Mouse (Mus musculus) CH12.LX (cell line): ENCODE results near the gene Cfap74. TPM values are rescaled to one million over a fixed set of nuclear protein-coding genes. Genes with fewer than 3 reads are reported as not detected.
A peak's percentile ranks its signal among the peaks of the same experiment; 100 is the strongest.

Experiments used
- DNase-seq: peaks from one replicate; pipeline ENCODE4 v3.0.0-alpha.2; 2013; ENCODE audit errors: extremely low read depth
- H3K27ac ChIP-seq: 2 replicates; pipeline ENCODE4 v1.5.1; 2012; ENCODE audit warnings: low read depth, mild to moderate bottlenecking, control low read depth, moderate library complexity; ENCODE audit not compliant: insufficient read depth
- H3K27me3 ChIP-seq: replicated peaks from 2 replicates; pipeline ENCODE3; 2012; ENCODE audit warnings: inconsistent platforms
- H3K36me3 ChIP-seq, 2 experiments: replicated peaks in 1 of 2; 2 replicates each; pipeline versions ENCODE3 to v1.6.1; 2012; ENCODE audit warnings: inconsistent platforms in 1 of 2, low read length in 1 of 2, mild to moderate bottlenecking in 1 of 2, mixed read lengths in 1 of 2, moderate library complexity in 1 of 2; ENCODE audit not compliant: control insufficient read depth in 1 of 2, insufficient read depth in 1 of 2
- H3K4me1 ChIP-seq, 2 experiments: 2 replicates each; pipeline ENCODE4 v1.6.1; 2012; ENCODE audit warnings: inconsistent platforms in 1 of 2, moderate library complexity in 1 of 2; ENCODE audit not compliant: insufficient read depth in 2 of 2, control insufficient read depth in 1 of 2
- H3K4me2 ChIP-seq: 2 replicates; pipeline ENCODE4 v1.6.1; 2012; ENCODE audit warnings: low read depth, mild to moderate bottlenecking, control low read depth; ENCODE audit not compliant: poor library complexity, insufficient read depth, severe bottlenecking
- H3K4me3 ChIP-seq, 3 experiments: fragments of 150-350 bp in 1 of 3; sonication (generic) in 1 of 3; replicated peaks in 1 of 3; 2 replicates each; pipeline versions ENCODE3 to v1.5.1; 2011 to 2012; ENCODE audit warnings: low read depth in 2 of 3, low read length in 2 of 3, mild to moderate bottlenecking in 2 of 3, moderate library complexity in 2 of 3, control low read depth in 1 of 3, improper control_type of control experiment in 1 of 3, inconsistent platforms in 1 of 3, mixed read lengths in 1 of 3; ENCODE audit not compliant: poor library complexity in 1 of 3
- H3K79me2 ChIP-seq: replicated peaks from 2 replicates; pipeline ENCODE4 v1.6.1; 2012; ENCODE audit warnings: mild to moderate bottlenecking, moderate library complexity; ENCODE audit not compliant: control insufficient read depth, poor library complexity, insufficient read depth, severe bottlenecking; ENCODE audit errors: extremely low read depth
- H3K9ac ChIP-seq: 2 replicates; pipeline ENCODE4 v1.6.1; 2012; ENCODE audit warnings: low read depth, mild to moderate bottlenecking, control low read depth, moderate library complexity; ENCODE audit not compliant: insufficient read depth
- H3K9me3 ChIP-seq: replicated peaks from 2 replicates; pipeline ENCODE3; 2012; ENCODE audit warnings: low read length, inconsistent platforms, mixed read lengths
- BHLHE40 ChIP-seq: IDR thresholded peaks from 2 replicates; pipeline ENCODE4 v1.6.1; 2011; ENCODE audit warnings: mild to moderate bottlenecking, low read depth, low read length, improper control_type of control experiment
- IRF4 ChIP-seq: IDR thresholded peaks from 2 replicates; pipeline ENCODE4 v1.6.1; 2014; ENCODE audit warnings: low read depth, mild to moderate bottlenecking, inconsistent platforms, low read length, improper control_type of control experiment
- JUN ChIP-seq: IDR thresholded peaks from 2 replicates; pipeline ENCODE4 v1.6.1; 2011; ENCODE audit warnings: low read depth, mild to moderate bottlenecking, low read length, improper control_type of control experiment, moderate library complexity; ENCODE audit not compliant: insufficient read depth
- MAFK ChIP-seq: IDR thresholded peaks from 2 replicates; pipeline ENCODE4 v1.6.1; 2011; ENCODE audit warnings: low read length, improper control_type of control experiment; ENCODE audit not compliant: insufficient replicate concordance
- MAX ChIP-seq: IDR thresholded peaks from 2 replicates; pipeline ENCODE4 v1.6.1; 2011; ENCODE audit warnings: low read length, improper control_type of control experiment
- MEF2A ChIP-seq: IDR thresholded peaks from 2 replicates; pipeline ENCODE4 v1.6.1; 2014; ENCODE audit warnings: low read depth, mild to moderate bottlenecking, inconsistent platforms, low read length, improper control_type of control experiment, borderline replicate concordance
- MXI1 ChIP-seq: IDR thresholded peaks from 2 replicates; pipeline ENCODE4 v1.6.1; 2011; ENCODE audit warnings: mild to moderate bottlenecking, low read depth, low read length, improper control_type of control experiment
- NRF1 ChIP-seq: IDR thresholded peaks from 2 replicates; pipeline ENCODE4 v1.6.1; 2014; ENCODE audit warnings: low read depth, mild to moderate bottlenecking, inconsistent platforms, low read length, improper control_type of control experiment, moderate library complexity
- POLR2AphosphoS2 ChIP-seq: IDR thresholded peaks from 2 replicates; pipeline ENCODE4 v1.6.1; 2011; ENCODE audit warnings: low read depth, low read length, improper control_type of control experiment
- SIN3A ChIP-seq: IDR thresholded peaks from 2 replicates; pipeline ENCODE4 v1.6.1; 2012; ENCODE audit warnings: low read length, improper control_type of control experiment, inconsistent platforms
- SMC3 ChIP-seq: IDR thresholded peaks from 2 replicates; pipeline ENCODE4 v1.6.1; 2011; ENCODE audit warnings: low read depth, low read length, improper control_type of control experiment
- TBP ChIP-seq: conservative IDR thresholded peaks from 2 replicates; pipeline ENCODE4 v1.6.1; 2011; ENCODE audit warnings: low read depth, low read length, improper control_type of control experiment
- TCF12 ChIP-seq: IDR thresholded peaks from 2 replicates; pipeline ENCODE4 v1.6.1; 2014; ENCODE audit warnings: low read depth, mild to moderate bottlenecking, inconsistent platforms, low read length, improper control_type of control experiment
- UBTF ChIP-seq: IDR thresholded peaks from 2 replicates; pipeline ENCODE4 v1.6.1; 2012; ENCODE audit warnings: low read depth, mild to moderate bottlenecking, inconsistent platforms, low read length, improper control_type of control experiment, moderate library complexity
- ZKSCAN1 ChIP-seq: IDR thresholded peaks from 2 replicates; pipeline ENCODE4 v1.6.1; 2012; ENCODE audit warnings: low read depth, inconsistent platforms, low read length, improper control_type of control experiment, borderline replicate concordance
- ZMIZ1 ChIP-seq: IDR thresholded peaks from 2 replicates; pipeline ENCODE4 v1.6.1; 2012; ENCODE audit warnings: low read depth, mild to moderate bottlenecking, inconsistent platforms, low read length, improper control_type of control experiment
- ZNF384 ChIP-seq: IDR thresholded peaks from 2 replicates; pipeline ENCODE4 v1.6.1; 2012; ENCODE audit warnings: low read depth, low read length, improper control_type of control experiment, inconsistent platforms
- dilution Hi-C: fragments of 300-500 bp; cut with MboI; formaldehyde crosslinking; loops from 2 replicates; pipeline ENCODE4 v1.14.3; 2020; ENCODE audit warnings: low sequenced_read_pairs; ENCODE audit not compliant: extremely low pct_unique_long_range_greater_than_20kb, extremely low pct_ligation_motif_present
- in situ Hi-C: fragments of 300-500 bp; cut with MboI; formaldehyde crosslinking; loops from 3 replicates; pipeline ENCODE4 v1.14.3; 2019; ENCODE audit warnings: low sequenced_read_pairs, low pct_ligation_motif_present, low pct_unique_long_range_greater_than_20kb, mixed read lengths
- polyA plus RNA-seq: library from polyadenylated mRNA; unstranded; fragments of >175 nt; gene quantifications from 2 replicates; pipeline ENCODE4 v1.2.1, GENCODE M21; 2012; ENCODE audit warnings: low read depth; ENCODE audit not compliant: insufficient read length
- total RNA-seq, 2 experiments: library from RNA; depleted of rRNA; stranded (reverse); fragments of 300-350 nt in 1 of 2; fragments of >200 nt in 1 of 2; gene quantifications; 2 replicates each; pipeline ENCODE4 v1.2.3; 2012 to 2014

The Cfap74 gene
- total and polyA plus RNA-seq, 3 experiments: 4.7 to 8.5 (median 5.2) TPM

- Histone ChIP-seq H3K27ac (no peak overlapping the region), H3K9me3 (peaks cover 8% of the 10 kb centered on the region), H3K4me1 (peaks cover 0 to 3% of the 10 kb centered on the region in 2 experiments; a peak in 1 of 4 replicates), H3K9ac (no peak overlapping the region), H3K27me3 (peaks cover 85% of the 10 kb centered on the region), H3K79me2 (no peaks in the 10 kb centered on the region), H3K4me2 (peak overlapping the region; percentile 81; the same call in 1 of the 2 replicates), H3K36me3 (no peaks in the 10 kb centered on the region), H3K4me3 (no peak overlapping the region)
- TF ChIP-seq MXI1 (no peak), POLR2AphosphoS2 (no peak), ZMIZ1 (no peak), BHLHE40 (no peak), SMC3 (no peak), UBTF (no peak), ZKSCAN1 (no peak), MAFK (no peak), NRF1 (no peak)
- dilution Hi-C loops (no loop called here), in situ Hi-C loops (no loop called here)
- DNase-seq: no peak
These were observed 10.8 kb upstream of the Cfap74 start for GRCm38 (mm10) chr4:155398222-155398540.

DNA sequence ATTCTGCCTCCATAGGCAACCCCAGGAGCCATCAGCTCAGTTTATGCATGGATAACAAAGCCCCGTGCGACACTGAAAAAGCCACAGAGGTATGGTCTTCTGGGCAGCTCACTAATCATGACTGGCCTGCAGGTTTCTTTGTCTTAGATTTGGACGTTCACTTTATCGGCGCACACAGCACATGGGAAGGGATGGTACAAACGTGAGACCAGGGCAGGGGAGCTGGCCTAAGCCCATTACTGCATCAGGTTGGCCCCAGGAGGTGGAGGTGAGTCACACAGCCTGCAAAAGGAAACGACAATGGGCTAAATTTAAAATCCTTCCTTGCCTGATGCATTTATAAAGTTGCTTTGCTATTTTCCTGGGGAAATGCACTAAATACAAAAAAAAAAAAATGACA is 7.9 kb upstream of the Cfap74 start:
- no peak for DNase-seq
- TF ChIP-seq POLR2AphosphoS2: no peak
- TF ChIP-seq IRF4: no peak
- TF ChIP-seq MEF2A: no peak
- TF ChIP-seq TCF12: no peak
- no peak for TF ChIP-seq TBP
- TF ChIP-seq MAX: no peak
- no peak for TF ChIP-seq ZNF384
- no peak for TF ChIP-seq JUN
- TF ChIP-seq SIN3A: no peak
- H3K4me2 ChIP-seq: no peak overlapping the region
- H3K27me3 ChIP-seq: peaks cover 68% of the 10 kb centered on the region
- dilution Hi-C loops: no loop called here
- H3K79me2 ChIP-seq: no peaks in the 10 kb centered on the region
- H3K9ac ChIP-seq: no peak overlapping the region
- H3K27ac ChIP-seq: no peak overlapping the region
- in situ Hi-C loops: no loop called here
- H3K4me3 ChIP-seq: no peak overlapping the region
- H3K4me1 ChIP-seq: peaks cover 0 to 3% of the 10 kb centered on the region in 2 experiments; a peak in 1 of 4 replicates
- H3K36me3 ChIP-seq: no peaks in the 10 kb centered on the region
- peaks cover 16% of the 10 kb centered on the region for H3K9me3 ChIP-seq
